ENCODE assay signal across 22 mouse cellular contexts in genomic region chr4:118818921-118819320, GRCm38 (mm10). TPM values are rescaled to one million over a fixed set of nuclear protein-coding genes. Genes with fewer than 3 reads are reported as not detected.
A peak's percentile ranks its signal among the peaks of the same experiment; 100 is the strongest.
DNase-seq lines count a peak whose midpoint lies in the region.
"Had no signal": no experiment of that assay in that cellular context is flagged by ENCODE, and none has a peak within 500 bp of the region (broad histone marks: within the 10 kb centered on the region; RNA-seq: fewer than 3 reads in every experiment).

No protein-coding gene starts in this region.

- DNase-seq in cerebellum, adult 9-10 months: peak; percentile 2
- no peak for DNase-seq in cerebellum, adult 8-10 months
- peak; percentile 7 for DNase-seq in layer of hippocampus, adult 9-11 months
- DNase-seq in layer of hippocampus, adult 11-12 months (ENCODE audit: low spot score): no peak
- peak; percentile 18 for DNase-seq in Muller cell, postnatal 12 days (ENCODE audit: inconsistent ontology term)
- peak; percentile 14 to 22 for DNase-seq in cerebellum, postnatal 36 days
- no peak for DNase-seq in adrenal gland, postnatal 4 days (ENCODE audit: low spot score in 2 of 2)
- DNase-seq: adrenal gland, postnatal 14 days; embryo, embryonic 11 days; heart, postnatal 36 days; kidney, adult 2 months; kidney, postnatal 36 days; retina, postnatal 1 day; right cerebral cortex, postnatal 25 days had no signal

RNA-seq across cellular contexts. Expression of gene Olfr1335, which starts 9.2 kb away (rescaled TPM):
- not detected for total RNA-seq in adrenal gland, postnatal 4 days (2021)
- total RNA-seq: adrenal gland, postnatal 14 days; gastrocnemius, adult 8-10 months; granulocyte monocyte progenitor cell, adult 5-6 weeks; heart, postnatal 36 days; hindbrain, postnatal 0 days; layer of hippocampus, postnatal 25 days; left cerebral cortex, adult 8-10 months; left cerebral cortex, postnatal 36 days; megakaryocyte progenitor cell, adult 5-6 weeks; MEL had no signal

RNA-seq across cellular contexts. Expression of gene Olfr1333, which starts 17.2 kb away (rescaled TPM):
- not detected for total RNA-seq in adrenal gland, postnatal 4 days (2021)
- total RNA-seq: adrenal gland, postnatal 14 days; gastrocnemius, adult 8-10 months; granulocyte monocyte progenitor cell, adult 5-6 weeks; heart, postnatal 36 days; hindbrain, postnatal 0 days; layer of hippocampus, postnatal 25 days; left cerebral cortex, adult 8-10 months; left cerebral cortex, postnatal 36 days; megakaryocyte progenitor cell, adult 5-6 weeks; MEL had no signal

RNA-seq across cellular contexts. Expression of gene Olfr1337, which starts 36.5 kb away (rescaled TPM):
- total RNA-seq in adrenal gland, postnatal 4 days (2021): not detected
- total RNA-seq: adrenal gland, postnatal 14 days; gastrocnemius, adult 8-10 months; granulocyte monocyte progenitor cell, adult 5-6 weeks; heart, postnatal 36 days; hindbrain, postnatal 0 days; layer of hippocampus, postnatal 25 days; left cerebral cortex, adult 8-10 months; left cerebral cortex, postnatal 36 days; megakaryocyte progenitor cell, adult 5-6 weeks; MEL had no signal

RNA-seq across cellular contexts. Expression of gene Olfr1331, which starts 45.5 kb away (rescaled TPM):
- total RNA-seq in adrenal gland, postnatal 4 days (2021): not detected
- total RNA-seq: adrenal gland, postnatal 14 days; gastrocnemius, adult 8-10 months; granulocyte monocyte progenitor cell, adult 5-6 weeks; heart, postnatal 36 days; hindbrain, postnatal 0 days; layer of hippocampus, postnatal 25 days; left cerebral cortex, adult 8-10 months; left cerebral cortex, postnatal 36 days; megakaryocyte progenitor cell, adult 5-6 weeks; MEL had no signal

Comparison
In these comparisons a context has a peak if more than half of its experiments do, and no peak if none do; other contexts are left out.
1. DNase-seq: peak in cerebellum, adult 9-10 months (single experiment), layer of hippocampus, adult 9-11 months (single experiment), Muller cell, postnatal 12 days (single experiment) and cerebellum, postnatal 36 days (2 of 2); none in cerebellum, adult 8-10 months (single experiment), layer of hippocampus, adult 11-12 months (single experiment) and adrenal gland, postnatal 4 days (0 of 2).